Mouse (Mus musculus) adipocyte (in vitro differentiated cells): Measurements from ENCODE around the gene Pam.

ENCODE experiments used
- DNase-seq: peaks from one replicate; pipeline ENCODE4 v3.0.0-alpha.2; 2016; ENCODE audit warnings: low spot score

Pam gene

GRCm38 (mm10) chr1:97910874-97911273 lies 184.6 kb downstream of the Pam start:
- DNase-seq: no peak

- peak; percentile 66 for DNase-seq
Observed at GRCm38 (mm10) chr1:97909561-97909960, 185.9 kb downstream of the Pam start.

- no peak for DNase-seq
Observed at GRCm38 (mm10) chr1:97908736-97909135, 186.7 kb downstream of the Pam start.

GRCm38 (mm10) chr1:97903912-97904460 lies 191.5 kb downstream of the Pam start:
- DNase-seq: no peak

- DNase-seq: no peak
Observed at GRCm38 (mm10) chr1:97902830-97903229, 192.6 kb downstream of the Pam start.

- no peak for DNase-seq
Observed at GRCm38 (mm10) chr1:97900559-97901153, 194.8 kb downstream of the Pam start.

GRCm38 (mm10) chr1:97887511-97887910 lies 207.9 kb downstream of the Pam start:
- DNase-seq: no peak

GRCm38 (mm10) chr1:97883498-97883897 lies 211.9 kb downstream of the Pam start:
- no peak for DNase-seq

GRCm38 (mm10) chr1:97877037-97877436 lies 218.4 kb downstream of the Pam start:
- DNase-seq: no peak

GRCm38 (mm10) chr1:97873490-97874054 lies 221.9 kb downstream of the Pam start:
- DNase-seq: no peak

- peak; percentile 33 for DNase-seq
Observed at GRCm38 (mm10) chr1:97872493-97872892, 223.0 kb downstream of the Pam start.

GRCm38 (mm10) chr1:97872072-97872471 lies 223.4 kb downstream of the Pam start:
- no peak for DNase-seq

- DNase-seq: no peak
Observed at GRCm38 (mm10) chr1:97864135-97864534, 231.3 kb downstream of the Pam start.

- DNase-seq: no peak
Observed at GRCm38 (mm10) chr1:97863140-97863539, 232.3 kb downstream of the Pam start.

GRCm38 (mm10) chr1:97862734-97863133 lies 232.7 kb downstream of the Pam start:
- no peak for DNase-seq

GRCm38 (mm10) chr1:97854256-97854655 lies 241.2 kb downstream of the Pam start:
- DNase-seq: no peak

GRCm38 (mm10) chr1:97851601-97852175 lies 243.8 kb downstream of the Pam start:
- DNase-seq: no peak

- DNase-seq: no peak
Observed at GRCm38 (mm10) chr1:97848601-97849241, 246.7 kb downstream of the Pam start.

GRCm38 (mm10) chr1:97843220-97843992 lies 252.0 kb downstream of the Pam start:
- no peak for DNase-seq

GRCm38 (mm10) chr1:97834354-97834822 lies 261.1 kb downstream of the Pam start:
- DNase-seq: no peak

GRCm38 (mm10) chr1:97833466-97834353 lies 261.7 kb downstream of the Pam start:
- no peak for DNase-seq
